Comparison of ENCODE assay signal across 8 mouse cellular contexts in genomic region chr15:25412761-25413261, GRCm38 (mm10). TPM values are rescaled to one million over a fixed set of nuclear protein-coding genes. Genes with fewer than 3 reads are reported as not detected.
DNase-seq lines count a peak whose midpoint lies in the region; ATAC-seq lines count a peak whose summit lies in the region.

No protein-coding gene starts in this region.

- no peaks in the 10 kb centered on the region for H3K9me3 ChIP-seq in kidney, embryonic 16.5 days (ENCODE audit: low read length)
- H3K9me3 ChIP-seq in forebrain, embryonic 16.5 days (ENCODE audit: control insufficient read depth, low read length): no peaks in the 10 kb centered on the region

- peak; percentile 55 for ATAC-seq in kidney, embryonic 16.5 days (ENCODE audit: low FRiP score, low TSS enrichment)
- peak; percentile 36 for ATAC-seq in forebrain, embryonic 16.5 days
- peak; percentile 33; the same call in 1 of the 2 replicates for ATAC-seq in megakaryocyte, adult 5-6 weeks (ENCODE audit: poor library complexity, severe bottlenecking)

- H3K36me3 ChIP-seq in kidney, embryonic 16.5 days (ENCODE audit: insufficient read depth, low read length): no peaks in the 10 kb centered on the region
- no peaks in the 10 kb centered on the region for H3K36me3 ChIP-seq in forebrain, embryonic 16.5 days (ENCODE audit: control insufficient read depth, insufficient read depth)

- peak overlapping the region; percentile 82 for H3K4me3 ChIP-seq in kidney, embryonic 16.5 days (ENCODE audit: low read length)
- peak overlapping the region; percentile 99 for H3K4me3 ChIP-seq in forebrain, embryonic 16.5 days (replicated peaks; ENCODE audit: low read length)

- no peak for DNase-seq in kidney, adult 8-10 months
- peak; percentile 13 for DNase-seq in adipocyte (ENCODE audit: low spot score)
- peak; percentile 39 to 53 for DNase-seq in kidney, postnatal 4 days
- DNase-seq in right cerebral cortex, postnatal 36 days (ENCODE audit: low spot score in 2 of 2): peak; percentile 16 to 29
- no peak for DNase-seq in spleen, postnatal 4 days (ENCODE audit: low spot score in 2 of 2)

- peak overlapping the region; percentile 85 for H3K9ac ChIP-seq in kidney, embryonic 16.5 days (replicated peaks; ENCODE audit: low read length)
- H3K9ac ChIP-seq in forebrain, embryonic 16.5 days (replicated peaks; ENCODE audit: low read depth, low read length): peak overlapping the region; percentile 100

- under 1% methylated on average over 35 of the region's 35 CpGs for WGBS in kidney, embryonic 16.5 days
- WGBS in forebrain, embryonic 16.5 days: under 1% methylated on average over 35 of the region's 35 CpGs

- peaks cover 3% of the 10 kb centered on the region; the same call in 1 of the 2 replicates for H3K27me3 ChIP-seq in kidney, embryonic 16.5 days (ENCODE audit: insufficient read depth, low read length)
- H3K27me3 ChIP-seq in forebrain, embryonic 16.5 days (replicated peaks; ENCODE audit: control insufficient read depth, insufficient read depth, low read length): no peaks in the 10 kb centered on the region

- H3K27ac ChIP-seq in kidney, embryonic 16.5 days (ENCODE audit: low read length): peak overlapping the region; percentile 87
- H3K27ac ChIP-seq in forebrain, embryonic 16.5 days (ENCODE audit: low read length): peak overlapping the region; percentile 99

- H3K4me2 ChIP-seq in kidney, embryonic 16.5 days (replicated peaks; ENCODE audit: low read depth, low read length): peak overlapping the region; percentile 78
- peak overlapping the region; percentile 76 for H3K4me2 ChIP-seq in forebrain, embryonic 16.5 days (ENCODE audit: low read length)

- H3K4me1 ChIP-seq in kidney, embryonic 16.5 days (ENCODE audit: insufficient read depth, low read length): peaks cover 13% of the 10 kb centered on the region; the same call in 1 of the 2 replicates
- H3K4me1 ChIP-seq in forebrain, embryonic 16.5 days (replicated peaks; ENCODE audit: control insufficient read depth, insufficient read depth, low read length): peaks cover 36% of the 10 kb centered on the region

RNA-seq across cellular contexts. Expression of gene Basp1, which starts 0.8 kb away (rescaled TPM):
- polyA plus RNA-seq in kidney, embryonic 16.5 days (2015; fragmentation: Nextera tagmentation; extraction: Ambion mirVana): 14.5 and 15.4 TPM in 2 replicates
- polyA plus RNA-seq in forebrain, embryonic 16.5 days (2015; fragmentation: Nextera tagmentation; extraction: Ambion mirVana): 198 and 206 TPM in 2 replicates
- 4.0 and 4.4 TPM in 2 replicates for total RNA-seq in megakaryocyte, adult 5-6 weeks (2015)
- total RNA-seq in megakaryocyte, adult 5-6 weeks (2017): 5.8 and 6.8 TPM in 2 replicates

Comparison
In these comparisons a context has a peak if more than half of its experiments do, and no peak if none do; other contexts are left out.
1. DNase-seq: peak in adipocyte (single experiment), kidney, postnatal 4 days (2 of 2) and right cerebral cortex, postnatal 36 days (2 of 2); none in kidney, adult 8-10 months (0 of 2) and spleen, postnatal 4 days (0 of 2).
2. RNA of gene Basp1, which starts 0.8 kb away (polyA plus RNA-seq): 198 to 206 TPM in forebrain, embryonic 16.5 days; 14.5 to 15.4 TPM in kidney, embryonic 16.5 days; every median in the first group is over 10 times any median in the second.
3. Peak in every context shown above with its lines, with median percentiles within 50 percentile points of each other: ATAC-seq.